Mouse (Mus musculus) lung, postnatal 0 days (tissue): ENCODE results near the gene Sar1a.

Experiments used
- CTCF ChIP-seq: IDR thresholded peaks from 2 replicates; pipeline ENCODE4 v1.5.1; 2016; ENCODE audit warnings: antibody characterized with exemption, mild to moderate bottlenecking
- EP300 ChIP-seq: IDR thresholded peaks from 2 replicates; pipeline ENCODE4 v1.6.1; 2016; ENCODE audit warnings: antibody characterized with exemption, mild to moderate bottlenecking, control low read depth

DNA sequence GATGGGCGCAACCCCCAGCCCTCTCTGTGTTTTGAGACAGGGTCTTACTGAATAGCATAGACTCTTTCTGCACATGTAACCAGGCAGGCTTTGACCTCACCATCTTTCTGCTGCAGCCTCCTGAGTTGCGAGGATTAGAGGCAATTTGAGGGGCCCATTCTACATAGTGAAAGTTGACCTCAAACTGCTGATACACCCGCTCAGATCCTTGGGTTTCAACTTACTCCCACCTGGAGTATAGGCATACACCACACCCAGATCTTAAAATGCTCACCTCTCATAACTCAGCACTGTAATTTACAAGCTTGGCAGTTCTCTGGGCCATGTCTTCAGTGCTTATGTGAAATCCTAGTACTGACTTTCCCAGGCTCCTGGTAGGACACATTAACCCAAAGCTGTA, 24.9 kb upstream of the Sar1a start:
- TF ChIP-seq CTCF (no peak), EP300 (no peak)
